Mouse (Mus musculus): ENCODE results near the gene Usp40. TPM values are rescaled to one million over a fixed set of nuclear protein-coding genes. Genes with fewer than 3 reads are reported as not detected.

Usp40 gene
- polyA plus RNA-seq, 1 experiment from 2014 or later: 31.8 TPM

DNA sequence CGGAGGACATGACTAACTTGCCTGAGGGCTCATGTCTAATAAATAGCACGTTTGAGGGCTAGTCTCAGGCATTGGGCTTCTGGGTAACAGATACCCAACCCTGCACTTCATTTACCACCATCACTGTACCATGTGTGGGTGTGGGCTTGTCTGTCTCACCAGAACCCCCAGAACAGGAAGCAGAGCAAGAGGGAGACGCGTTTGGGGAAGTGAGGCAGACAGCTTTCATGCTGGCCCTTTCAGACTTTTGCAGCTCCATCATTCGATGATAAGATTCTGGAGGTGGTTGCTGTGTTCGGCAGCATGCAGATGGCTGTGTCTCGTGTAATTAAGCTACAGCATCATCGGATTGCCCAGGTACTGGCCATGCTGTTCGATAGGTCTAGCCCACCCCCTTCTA is 73.3 kb downstream of the Usp40 start:
- Histone ChIP-seq H3K36me3 (ENCODE audit: control insufficient read depth, insufficient read depth, low read length) (peaks cover 6% of the 10 kb centered on the region; the same call in 1 of the 2 replicates), H3K4me1 (ENCODE audit: control insufficient read depth, insufficient read depth, low read length) (no peaks in the 10 kb centered on the region), H3K4me2 (ENCODE audit: low read depth, low read length) (no peak overlapping the region), H3K27me3 (ENCODE audit: control insufficient read depth, insufficient read depth, low read length) (no peaks in the 10 kb centered on the region), H3K9me3 (replicated peaks; ENCODE audit: control insufficient read depth, low read length) (no peaks in the 10 kb centered on the region), H3K9ac (ENCODE audit: low read length) (no peak overlapping the region), H3K27ac (ENCODE audit: low read length) (no peak overlapping the region), H3K4me3 (replicated peaks; ENCODE audit: low read length) (no peak overlapping the region)
- no peak for ATAC-seq (ENCODE audit: insufficient read depth, low FRiP score)
- 84% methylated on average over 9 of the region's 9 CpGs for WGBS

DNA sequence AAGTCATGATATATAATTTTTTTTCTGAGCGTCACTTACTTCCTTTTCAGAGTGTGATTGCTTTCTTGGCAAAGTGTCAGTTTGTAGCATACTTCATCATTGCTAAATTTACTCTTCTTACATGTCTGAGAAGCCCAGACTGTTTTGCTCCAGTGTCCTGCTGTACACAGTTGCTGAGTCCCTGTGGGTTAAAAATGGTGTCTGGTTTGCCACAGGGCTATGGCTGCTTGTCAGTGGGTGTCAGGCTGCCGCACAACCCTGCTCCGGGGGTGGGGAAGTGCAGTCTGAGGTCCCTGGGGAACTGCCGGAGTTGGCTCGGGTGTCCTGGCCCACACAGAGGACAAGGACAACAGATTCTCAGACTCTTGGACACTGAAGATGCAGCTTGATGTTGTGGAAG is 75.3 kb downstream of the Usp40 start:
- Histone ChIP-seq H3K4me2 (ENCODE audit: low read depth, low read length) (no peak overlapping the region), H3K4me1 (ENCODE audit: control insufficient read depth, insufficient read depth, low read length) (no peaks in the 10 kb centered on the region), H3K9ac (ENCODE audit: low read length) (no peak overlapping the region), H3K27ac (ENCODE audit: low read length) (no peak overlapping the region), H3K27me3 (ENCODE audit: control insufficient read depth, insufficient read depth, low read length) (no peaks in the 10 kb centered on the region), H3K36me3 (ENCODE audit: control insufficient read depth, insufficient read depth, low read length) (no peaks in the 10 kb centered on the region), H3K4me3 (replicated peaks; ENCODE audit: low read length) (no peak overlapping the region), H3K9me3 (replicated peaks; ENCODE audit: control insufficient read depth, low read length) (no peaks in the 10 kb centered on the region)
- no peak for ATAC-seq (ENCODE audit: insufficient read depth, low FRiP score)
- WGBS: 82% methylated on average over 5 of the region's 5 CpGs

DNA sequence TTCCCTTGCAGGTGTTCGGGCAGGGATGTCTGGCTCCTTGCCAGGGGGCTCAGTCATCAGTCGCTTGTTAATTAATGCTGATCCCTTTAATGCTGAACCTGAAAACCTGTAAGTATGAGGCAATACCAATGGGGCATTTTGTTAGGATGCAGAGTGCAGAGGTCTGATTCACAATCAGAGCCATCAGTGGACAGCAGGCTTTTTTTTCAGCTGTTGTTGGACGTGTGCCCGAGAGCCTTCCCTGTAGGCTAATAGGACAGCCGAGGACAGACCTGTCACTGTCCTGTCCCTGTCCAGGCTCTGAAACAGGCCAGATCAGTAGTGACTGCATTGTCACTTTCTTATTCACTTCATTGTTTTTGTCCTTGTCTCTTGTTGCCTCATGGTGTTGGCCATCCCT is 78.6 kb downstream of the Usp40 start:
- ATAC-seq (ENCODE audit: insufficient read depth, low FRiP score): no peak
- H3K36me3 ChIP-seq (ENCODE audit: control insufficient read depth, insufficient read depth, low read length): peaks cover 12% of the 10 kb centered on the region
- H3K4me3 ChIP-seq (replicated peaks; ENCODE audit: low read length): no peak overlapping the region
- H3K9ac ChIP-seq (ENCODE audit: low read length): no peak overlapping the region
- WGBS: 72% methylated on average over 5 of the region's 5 CpGs
- no peaks in the 10 kb centered on the region for H3K9me3 ChIP-seq (replicated peaks; ENCODE audit: control insufficient read depth, low read length)
- no peaks in the 10 kb centered on the region for H3K4me1 ChIP-seq (ENCODE audit: control insufficient read depth, insufficient read depth, low read length)
- H3K27me3 ChIP-seq (ENCODE audit: control insufficient read depth, insufficient read depth, low read length): no peaks in the 10 kb centered on the region
- no peak overlapping the region for H3K27ac ChIP-seq (ENCODE audit: low read length)
- no peak overlapping the region for H3K4me2 ChIP-seq (ENCODE audit: low read depth, low read length)

DNA sequence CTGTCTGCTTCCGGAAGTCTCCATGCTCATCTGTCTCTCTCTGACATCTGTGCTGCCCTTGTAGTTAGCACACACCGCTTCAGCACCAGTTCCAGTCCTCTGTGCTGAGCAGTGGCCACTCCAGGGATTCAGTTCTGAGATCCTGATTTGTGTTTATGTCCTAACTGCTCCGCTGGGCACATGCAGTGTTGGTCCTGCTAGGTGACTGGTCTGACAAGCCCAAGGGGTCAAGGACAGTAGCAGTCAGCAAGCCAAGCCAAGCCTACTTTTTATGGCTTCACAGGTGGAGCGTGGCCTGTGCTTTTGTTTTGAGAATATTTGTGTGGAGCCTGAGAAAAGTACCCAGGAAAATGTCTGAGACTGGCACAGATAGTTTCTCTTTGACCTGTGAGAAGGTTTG is 83.5 kb downstream of the Usp40 start:
- Histone ChIP-seq H3K27ac (ENCODE audit: low read length) (no peak overlapping the region), H3K4me3 (replicated peaks; ENCODE audit: low read length) (no peak overlapping the region), H3K9ac (ENCODE audit: low read length) (no peak overlapping the region), H3K36me3 (ENCODE audit: control insufficient read depth, insufficient read depth, low read length) (peaks cover 15% of the 10 kb centered on the region), H3K4me1 (ENCODE audit: control insufficient read depth, insufficient read depth, low read length) (no peaks in the 10 kb centered on the region), H3K9me3 (replicated peaks; ENCODE audit: control insufficient read depth, low read length) (no peaks in the 10 kb centered on the region), H3K27me3 (ENCODE audit: control insufficient read depth, insufficient read depth, low read length) (no peaks in the 10 kb centered on the region), H3K4me2 (ENCODE audit: low read depth, low read length) (no peak overlapping the region)
- WGBS: 87% methylated on average over 4 of the region's 4 CpGs
- no peak for ATAC-seq (ENCODE audit: insufficient read depth, low FRiP score)

DNA sequence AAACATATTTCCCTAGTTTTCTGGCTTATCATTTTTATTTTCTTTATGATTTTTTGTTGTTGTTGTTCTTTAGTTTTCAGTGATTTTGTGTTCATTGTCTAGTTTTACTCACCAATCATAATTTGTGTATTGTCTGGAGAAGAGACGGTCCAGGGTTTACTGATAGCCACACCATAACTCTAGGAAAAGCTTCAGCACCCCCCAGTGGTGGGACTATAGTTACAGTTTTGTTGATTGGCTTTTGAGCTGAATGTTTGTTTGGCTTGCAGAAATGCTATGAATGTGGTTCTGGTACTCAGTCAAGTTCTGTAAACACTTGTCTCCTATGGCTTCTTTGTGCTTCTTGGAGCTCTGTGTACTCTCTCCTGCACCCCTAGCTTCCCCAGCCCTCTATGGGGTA is 85.7 kb downstream of the Usp40 start:
- Histone ChIP-seq H3K9me3 (replicated peaks; ENCODE audit: control insufficient read depth, low read length) (no peaks in the 10 kb centered on the region), H3K27ac (ENCODE audit: low read length) (no peak overlapping the region), H3K4me3 (replicated peaks; ENCODE audit: low read length) (no peak overlapping the region), H3K4me1 (ENCODE audit: control insufficient read depth, insufficient read depth, low read length) (no peaks in the 10 kb centered on the region), H3K4me2 (ENCODE audit: low read depth, low read length) (no peak overlapping the region), H3K9ac (ENCODE audit: low read length) (no peak overlapping the region), H3K27me3 (ENCODE audit: control insufficient read depth, insufficient read depth, low read length) (no peaks in the 10 kb centered on the region), H3K36me3 (ENCODE audit: control insufficient read depth, insufficient read depth, low read length) (peaks cover 18% of the 10 kb centered on the region)
- no peak for ATAC-seq (ENCODE audit: insufficient read depth, low FRiP score)
- WGBS: 44% methylated on average over 1 of the region's 1 CpGs

DNA sequence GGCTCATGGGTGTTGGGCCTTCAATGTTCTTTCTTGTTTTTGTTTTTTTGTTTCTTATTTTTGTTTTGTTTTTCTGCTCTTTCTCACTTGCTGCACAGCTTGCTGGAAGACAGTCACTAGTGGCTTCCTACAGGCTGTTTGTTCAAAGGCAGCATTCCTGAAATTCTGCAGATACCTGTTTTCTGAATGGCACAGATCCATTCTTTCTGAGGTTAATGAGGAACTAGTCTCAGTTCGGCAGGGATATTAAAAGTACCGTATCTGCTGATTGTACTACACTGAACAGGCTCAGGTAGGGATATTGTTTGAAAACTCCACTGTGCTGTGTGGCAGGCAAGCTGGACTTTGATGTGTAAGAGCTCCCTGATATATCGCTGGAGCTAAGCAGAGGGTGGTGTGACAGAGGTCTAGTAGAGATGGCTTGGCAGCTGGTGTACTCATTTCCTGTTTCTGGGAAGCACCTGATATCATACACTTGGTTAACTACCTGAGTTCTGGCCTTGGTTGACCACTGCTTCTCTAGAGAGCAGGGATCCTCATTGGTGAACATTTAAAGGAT is 88.2 kb downstream of the Usp40 start:
- no peaks in the 10 kb centered on the region for H3K9me3 ChIP-seq (replicated peaks; ENCODE audit: control insufficient read depth, low read length)
- H3K27ac ChIP-seq (ENCODE audit: low read length): no peak overlapping the region
- no peak overlapping the region for H3K4me2 ChIP-seq (ENCODE audit: low read depth, low read length)
- H3K4me3 ChIP-seq (replicated peaks; ENCODE audit: low read length): no peak overlapping the region
- no peak for ATAC-seq (ENCODE audit: insufficient read depth, low FRiP score)
- 67% methylated on average over 3 of the region's 3 CpGs for WGBS
- H3K27me3 ChIP-seq (ENCODE audit: control insufficient read depth, insufficient read depth, low read length): no peaks in the 10 kb centered on the region
- no peak overlapping the region for H3K9ac ChIP-seq (ENCODE audit: low read length)
- peaks cover 10% of the 10 kb centered on the region; the same call in 1 of the 2 replicates for H3K36me3 ChIP-seq (ENCODE audit: control insufficient read depth, insufficient read depth, low read length)
- H3K4me1 ChIP-seq (ENCODE audit: control insufficient read depth, insufficient read depth, low read length): no peaks in the 10 kb centered on the region

DNA sequence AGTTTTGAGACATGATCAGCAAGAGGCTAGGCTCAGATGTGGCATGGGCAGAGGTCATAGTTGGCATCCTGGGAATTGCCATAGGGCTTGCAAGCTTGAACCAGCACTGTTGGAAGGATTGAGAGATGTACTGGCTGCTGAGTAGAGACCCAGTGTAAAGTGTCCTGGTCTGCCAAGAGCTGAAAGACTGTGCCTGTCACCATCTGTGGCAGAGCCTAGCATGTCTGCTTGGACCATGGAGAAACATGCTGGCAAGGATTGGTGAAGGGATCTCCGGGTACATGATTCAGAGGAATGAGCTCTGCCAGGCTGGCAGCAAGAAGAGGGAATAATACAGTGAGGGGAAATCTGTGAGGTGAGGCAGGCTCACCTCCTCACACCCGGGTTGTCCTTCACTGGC is 90.3 kb downstream of the Usp40 start:
- 90% methylated on average over 2 of the region's 2 CpGs for WGBS
- no peak for ATAC-seq (ENCODE audit: insufficient read depth, low FRiP score)
- H3K36me3 ChIP-seq (ENCODE audit: control insufficient read depth, insufficient read depth, low read length): peaks cover 11% of the 10 kb centered on the region; the same call in 1 of the 2 replicates

DNA sequence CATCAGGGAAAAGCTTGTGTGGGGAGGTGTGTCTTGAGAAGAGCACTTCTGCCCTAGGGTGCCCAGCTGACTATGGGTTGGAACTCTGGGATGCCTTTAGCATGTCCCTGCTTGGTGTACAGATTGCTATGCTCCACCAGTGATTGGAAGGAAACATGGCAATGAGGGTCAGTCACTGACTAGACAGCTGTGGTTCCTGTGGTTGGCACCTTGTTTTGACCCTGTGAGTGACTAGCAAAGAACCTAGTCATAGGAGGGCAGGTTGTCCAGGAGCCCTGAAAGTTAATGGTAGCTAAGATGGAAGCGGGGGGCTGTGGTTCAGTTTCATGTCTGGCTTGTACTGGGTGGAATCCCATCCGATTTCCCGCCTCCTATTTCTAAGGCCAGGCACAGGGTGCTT is 91.0 kb downstream of the Usp40 start:
- Histone ChIP-seq H3K27ac (ENCODE audit: low read length) (no peak overlapping the region), H3K27me3 (ENCODE audit: control insufficient read depth, insufficient read depth, low read length) (no peaks in the 10 kb centered on the region), H3K36me3 (ENCODE audit: control insufficient read depth, insufficient read depth, low read length) (peaks cover 11% of the 10 kb centered on the region; the same call in 1 of the 2 replicates), H3K4me2 (ENCODE audit: low read depth, low read length) (no peak overlapping the region), H3K9ac (ENCODE audit: low read length) (no peak overlapping the region), H3K9me3 (replicated peaks; ENCODE audit: control insufficient read depth, low read length) (no peaks in the 10 kb centered on the region), H3K4me1 (ENCODE audit: control insufficient read depth, insufficient read depth, low read length) (0 out of 2 replicates have a peak, but pooled peaks cover 5% of the 10 kb centered on the region), H3K4me3 (replicated peaks; ENCODE audit: low read length) (no peak overlapping the region)
- no peak for ATAC-seq (ENCODE audit: insufficient read depth, low FRiP score)
- 98% methylated on average over 3 of the region's 3 CpGs for WGBS

More for the DNA sequence above, 90.3 kb downstream of the Usp40 start:
- Histone ChIP-seq H3K4me2 (ENCODE audit: low read depth, low read length) (no peak overlapping the region), H3K9me3 (replicated peaks; ENCODE audit: control insufficient read depth, low read length) (no peaks in the 10 kb centered on the region), H3K9ac (ENCODE audit: low read length) (no peak overlapping the region), H3K27me3 (ENCODE audit: control insufficient read depth, insufficient read depth, low read length) (no peaks in the 10 kb centered on the region), H3K4me3 (replicated peaks; ENCODE audit: low read length) (no peak overlapping the region), H3K4me1 (ENCODE audit: control insufficient read depth, insufficient read depth, low read length) (0 out of 2 replicates have a peak, but pooled peaks cover under 1% of the 10 kb centered on the region), H3K27ac (ENCODE audit: low read length) (no peak overlapping the region)

DNA sequence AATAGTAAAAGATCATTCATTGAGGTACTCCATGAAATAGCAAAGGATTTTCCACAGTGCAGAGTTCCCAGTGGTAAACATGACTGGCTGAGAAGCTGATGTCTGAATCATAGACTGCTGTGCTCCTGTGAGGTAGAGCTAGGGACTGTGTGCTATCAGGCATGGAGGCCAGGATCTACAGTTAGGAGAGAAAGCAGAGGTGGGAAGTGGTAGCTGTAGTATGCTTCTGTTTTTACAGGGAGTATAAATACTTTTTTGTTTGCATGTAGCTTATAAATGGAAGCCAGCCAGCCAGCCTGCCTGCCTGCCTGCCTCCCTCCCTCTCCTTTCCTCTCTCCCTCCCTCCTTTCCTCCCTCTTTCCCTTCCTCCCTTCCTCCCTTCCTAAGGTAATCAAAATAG is 95.0 kb downstream of the Usp40 start:
- no peak for ATAC-seq (ENCODE audit: insufficient read depth, low FRiP score)
- Histone ChIP-seq H3K4me2 (ENCODE audit: low read depth, low read length) (no peak overlapping the region), H3K27me3 (ENCODE audit: control insufficient read depth, insufficient read depth, low read length) (no peaks in the 10 kb centered on the region), H3K27ac (ENCODE audit: low read length) (no peak overlapping the region), H3K9ac (ENCODE audit: low read length) (no peak overlapping the region), H3K4me1 (ENCODE audit: control insufficient read depth, insufficient read depth, low read length) (peaks cover 14% of the 10 kb centered on the region), H3K4me3 (replicated peaks; ENCODE audit: low read length) (no peak overlapping the region), H3K9me3 (replicated peaks; ENCODE audit: control insufficient read depth, low read length) (no peaks in the 10 kb centered on the region), H3K36me3 (ENCODE audit: control insufficient read depth, insufficient read depth, low read length) (0 out of 2 replicates have a peak, but pooled peaks cover 8% of the 10 kb centered on the region)

Data from stomach, embryonic 16.5 days (tissue).